Mouse (Mus musculus) ES-CJ7 (cell line): ENCODE results near the gene Tk1.
"Not testable (repeated sequence)": the region's sequence is repeated elsewhere in the genome, so short reads cannot be mapped to it uniquely, and the experiment has no call there.

Experiments used
- DNase-seq: peaks from one replicate; pipeline ENCODE4 v3.0.0; 2011; ENCODE audit warnings: low read depth, low spot score

Gene Tk1

DNA sequence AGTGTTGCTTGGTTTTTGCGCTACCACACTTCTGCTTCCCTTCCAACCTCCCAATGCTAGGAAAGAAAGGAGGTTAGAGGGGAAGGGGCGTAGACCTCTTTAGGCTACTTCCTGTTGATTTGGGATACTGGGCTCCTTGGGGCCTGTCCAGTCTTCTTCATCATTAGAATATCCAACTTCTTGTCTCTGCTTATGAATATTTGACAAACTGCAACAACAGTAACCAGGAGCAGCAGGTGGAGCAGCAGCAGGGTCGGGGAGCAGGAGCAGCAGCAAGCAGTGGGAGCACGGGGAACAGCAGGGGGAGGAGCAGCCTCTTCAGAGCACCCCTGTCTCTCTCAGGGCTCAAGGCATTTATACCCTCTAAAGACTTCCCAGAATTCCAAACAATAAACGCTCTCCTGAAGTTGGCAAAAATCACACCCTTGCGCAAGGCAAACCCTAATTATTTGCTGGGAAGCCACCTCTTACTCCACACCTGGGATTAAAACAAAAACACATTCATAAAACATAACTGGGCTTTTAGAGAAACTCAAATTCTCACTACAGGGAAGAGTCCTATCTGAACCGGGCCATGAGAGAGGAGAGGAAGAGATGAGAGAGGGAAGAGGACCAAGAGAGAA is 21.8 kb upstream of the Tk1 start:
- no peak for DNase-seq

DNA sequence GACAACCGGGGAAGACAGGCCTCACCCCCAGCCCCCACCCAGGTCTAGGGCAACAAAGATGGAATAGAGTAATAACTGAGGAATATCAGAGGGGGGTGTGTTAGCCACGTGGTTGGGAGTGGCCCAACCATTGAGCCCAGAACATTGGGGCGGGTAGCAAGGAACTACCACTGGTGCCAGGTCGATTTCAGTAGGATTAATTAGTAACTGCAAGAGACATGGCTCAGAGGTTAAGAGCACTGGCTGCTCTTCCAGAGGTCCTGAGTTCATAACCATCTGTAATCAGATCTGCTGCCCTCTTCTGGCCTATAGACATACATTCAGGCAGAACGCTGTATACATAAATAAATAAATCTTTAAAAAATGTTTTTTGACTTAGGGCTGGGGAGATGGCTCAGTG is 20.7 kb upstream of the Tk1 start:
- peak; percentile 55 for DNase-seq

DNA sequence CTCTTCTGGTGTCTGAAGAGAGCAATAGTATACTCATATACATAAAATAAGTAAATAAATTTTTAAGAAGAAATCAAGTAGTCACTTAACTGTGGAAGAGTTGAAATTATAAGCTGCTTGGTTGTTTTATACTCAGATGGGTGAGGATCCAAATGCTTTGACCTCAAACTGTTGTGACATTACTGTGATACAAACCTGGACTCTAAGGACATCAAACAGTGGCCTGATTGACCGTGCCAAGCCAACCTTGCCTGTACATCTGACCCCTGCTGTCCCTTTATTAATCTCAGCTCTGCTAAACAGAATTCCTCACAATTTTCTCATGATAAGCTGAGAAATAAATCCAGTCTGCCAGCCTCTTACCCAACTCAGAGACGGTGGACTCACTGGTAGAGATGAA is 19.8 kb upstream of the Tk1 start:
- no peak for DNase-seq

DNA sequence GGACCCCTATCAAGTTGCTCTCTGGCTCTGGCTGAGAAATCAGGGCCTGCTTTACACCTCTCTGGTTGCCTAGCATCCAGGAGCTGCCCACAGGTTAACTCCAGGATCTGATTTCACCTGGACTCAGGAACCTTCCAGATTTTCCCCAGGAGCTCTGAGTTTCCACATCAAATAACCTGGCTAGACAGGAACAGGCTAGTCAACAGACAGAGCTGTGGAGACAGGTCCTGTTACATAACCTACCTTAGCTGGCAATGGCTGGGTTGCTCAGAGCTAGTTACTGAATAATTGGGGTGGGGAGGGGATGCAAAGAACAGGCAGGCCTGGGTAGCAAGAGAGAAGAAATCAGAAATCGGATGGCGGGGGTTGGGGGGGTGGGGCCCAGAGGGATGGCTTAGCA is 19.1 kb upstream of the Tk1 start:
- no peak for DNase-seq

DNA sequence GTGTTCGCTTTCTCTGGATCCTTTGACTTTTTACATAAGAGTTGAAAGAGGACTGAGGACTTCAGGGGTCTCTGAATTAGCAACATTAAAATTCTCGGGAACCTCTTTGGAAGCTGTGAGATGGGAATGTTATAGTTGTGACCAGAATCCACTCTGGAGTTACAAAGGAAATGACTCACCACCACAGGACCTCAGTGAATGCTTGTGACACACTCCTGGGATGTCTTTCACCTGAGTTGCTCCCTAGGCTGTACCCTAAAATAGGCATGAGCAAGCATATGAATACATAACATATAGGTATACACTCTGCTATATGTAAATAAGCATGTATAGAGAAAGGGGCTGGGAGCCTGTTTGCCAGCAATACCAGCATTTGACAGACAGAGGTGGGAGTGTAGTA is 17.5 kb upstream of the Tk1 start:
- DNase-seq: no peak

DNA sequence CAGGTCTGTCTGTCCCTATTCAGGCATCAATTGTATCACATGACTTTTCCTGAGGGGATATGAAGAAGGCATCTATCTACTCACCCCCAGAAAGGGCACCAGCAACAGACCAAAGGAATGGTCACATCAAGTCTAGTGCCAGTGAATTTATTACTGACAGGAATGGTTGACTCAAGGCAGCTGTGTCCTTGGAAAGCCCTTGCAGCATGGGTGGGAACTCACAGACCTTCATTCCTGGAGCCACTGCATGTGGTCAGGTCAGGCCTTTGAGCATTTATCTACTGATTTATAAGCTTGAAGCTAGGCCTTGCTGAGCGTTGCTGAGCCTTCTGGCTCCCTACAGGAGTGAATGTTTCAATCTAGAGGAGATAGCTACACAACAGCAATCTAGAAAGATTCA is 15.0 kb upstream of the Tk1 start:
- no peak for DNase-seq

DNA sequence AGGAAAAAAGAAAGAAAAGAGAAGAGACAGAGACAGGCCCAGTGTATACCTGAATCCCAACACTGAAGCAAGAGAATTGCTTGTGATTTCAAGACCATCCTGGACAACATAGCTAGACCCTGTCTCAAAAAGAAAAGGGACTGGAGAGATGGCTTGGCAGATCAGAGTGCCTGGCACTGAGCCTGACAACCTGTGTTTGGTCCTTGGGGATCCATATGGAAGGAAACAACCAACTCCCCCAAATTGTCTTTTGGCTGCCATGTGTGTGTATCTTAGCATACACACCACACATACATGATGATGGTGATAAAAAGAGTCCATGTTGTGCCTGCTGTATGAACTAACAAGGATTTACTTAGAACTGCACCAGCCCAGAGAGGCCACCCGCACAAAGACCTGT is 13.1 kb upstream of the Tk1 start:
- no peak for DNase-seq

DNA sequence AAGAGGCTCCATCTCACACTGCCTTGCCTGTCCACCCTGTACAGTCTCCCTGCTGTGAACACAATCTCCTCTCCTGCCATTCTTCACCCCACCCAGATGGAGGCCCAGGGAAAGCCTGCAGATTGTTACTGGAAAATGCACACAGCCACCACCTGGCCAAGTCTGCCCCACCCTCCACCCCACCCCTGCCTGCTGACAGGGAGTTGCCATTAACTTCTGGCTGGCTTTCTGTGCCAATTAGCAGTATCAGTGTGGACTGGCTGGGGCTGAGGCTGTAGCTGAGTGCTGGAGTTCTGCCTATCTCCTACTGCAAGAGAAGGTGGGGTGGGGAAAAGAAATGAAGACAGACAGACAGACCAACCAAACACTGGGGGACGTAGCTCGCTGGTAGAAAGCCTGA is 12.7 kb upstream of the Tk1 start:
- DNase-seq: peak; percentile 58

DNA sequence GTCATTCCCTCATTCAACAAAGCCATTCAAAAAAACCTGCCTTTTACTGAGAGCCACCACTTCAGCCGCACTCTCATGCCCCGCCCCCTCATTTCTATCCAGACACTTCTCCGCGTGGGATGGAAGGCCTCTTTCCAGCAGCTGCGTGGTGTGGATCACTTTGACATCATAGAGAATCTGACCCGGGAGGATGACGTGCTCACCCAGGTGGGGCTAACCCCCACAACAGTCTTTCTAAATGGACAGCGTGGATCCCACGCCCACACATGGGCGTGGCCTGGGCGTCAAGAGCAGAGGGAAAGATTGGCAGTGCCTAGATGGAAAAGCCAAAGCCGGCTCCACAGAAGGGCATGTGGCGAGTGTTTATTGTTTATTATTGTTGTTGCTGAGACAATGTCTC is 10.4 kb upstream of the Tk1 start:
- peak; percentile 88 for DNase-seq

DNA sequence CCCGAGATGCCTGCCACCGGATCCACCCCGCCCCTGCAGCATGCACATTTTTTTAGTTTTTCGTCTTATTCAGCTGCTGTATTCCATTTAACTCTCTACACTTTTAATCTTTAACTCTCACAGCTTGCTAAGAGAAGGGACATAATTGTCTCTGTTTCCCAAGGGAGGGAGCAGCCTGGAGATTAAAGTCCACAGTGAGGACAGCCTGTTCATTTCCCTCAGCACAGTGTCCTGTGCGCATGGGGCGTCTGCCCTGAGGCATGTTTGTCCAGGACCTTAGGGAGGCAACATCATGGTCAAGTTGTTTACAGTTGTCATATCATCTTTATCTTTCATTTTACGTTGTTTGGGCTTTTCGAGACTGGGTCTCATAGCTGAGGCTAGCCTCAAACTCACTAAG is 8.2 kb upstream of the Tk1 start:
- no peak for DNase-seq

DNA sequence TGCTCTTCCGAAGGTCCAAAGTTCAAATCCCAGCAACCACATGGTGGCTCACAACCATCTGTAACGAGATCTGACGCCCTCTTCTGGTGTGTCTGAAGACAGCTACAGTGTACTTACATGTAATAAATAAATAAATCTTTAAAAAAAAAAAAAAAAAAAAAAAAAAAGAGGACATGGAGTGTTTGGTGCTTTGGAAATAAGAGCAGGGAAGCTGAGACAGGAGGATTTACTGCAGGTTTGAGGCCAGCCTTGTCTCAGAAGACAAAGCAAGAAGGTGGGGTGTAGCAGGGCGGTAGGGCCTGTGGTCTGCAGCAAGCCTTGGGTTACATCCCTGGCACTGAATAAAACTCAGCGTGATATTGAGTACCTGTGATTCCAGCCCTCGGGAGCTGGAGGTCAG is 7.6 kb upstream of the Tk1 start:
- DNase-seq: not testable (repeated sequence)

DNA sequence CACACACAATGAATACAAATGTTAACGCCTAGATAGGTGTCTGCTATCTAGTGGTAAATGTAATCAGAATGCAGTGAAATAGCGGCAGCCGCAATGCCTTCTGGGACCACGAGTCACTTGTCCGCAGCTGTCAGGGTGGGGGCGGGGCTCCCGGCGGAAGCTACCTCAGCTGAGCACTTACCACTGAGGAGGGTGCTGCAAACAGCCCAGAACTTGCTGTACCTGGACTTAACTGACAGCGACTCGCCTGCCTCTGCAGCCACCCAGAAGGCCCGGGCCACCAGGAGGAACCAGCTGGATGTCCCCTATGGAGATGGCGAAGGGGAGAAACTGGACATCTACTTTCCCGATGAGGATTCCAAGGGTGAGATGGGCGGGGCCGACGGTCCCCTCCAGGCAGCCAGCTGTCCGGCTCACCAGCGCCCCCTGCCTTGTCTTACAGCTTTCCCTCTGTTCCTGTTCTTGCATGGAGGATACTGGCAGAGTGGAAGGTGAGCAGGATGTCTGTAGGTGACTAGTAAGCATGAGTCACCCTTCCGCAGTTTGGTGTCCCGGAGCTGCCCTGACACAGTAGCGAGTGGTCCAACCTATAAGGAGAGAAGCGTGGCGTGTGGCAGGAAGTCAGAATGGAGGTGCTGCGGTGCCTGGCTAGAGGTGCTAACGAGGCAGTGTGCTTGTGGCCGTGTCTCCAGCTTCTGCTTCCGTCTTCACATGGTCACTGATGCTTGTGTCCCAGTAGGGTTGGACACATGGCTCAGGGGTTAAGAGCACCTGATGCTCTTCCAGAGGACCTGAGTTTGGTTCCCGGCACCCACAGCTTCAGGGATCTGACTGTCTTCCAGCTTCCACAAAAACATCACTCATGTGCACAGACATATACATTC is 6.4 kb upstream of the Tk1 start:
- peak; percentile 94 for DNase-seq

DNA sequence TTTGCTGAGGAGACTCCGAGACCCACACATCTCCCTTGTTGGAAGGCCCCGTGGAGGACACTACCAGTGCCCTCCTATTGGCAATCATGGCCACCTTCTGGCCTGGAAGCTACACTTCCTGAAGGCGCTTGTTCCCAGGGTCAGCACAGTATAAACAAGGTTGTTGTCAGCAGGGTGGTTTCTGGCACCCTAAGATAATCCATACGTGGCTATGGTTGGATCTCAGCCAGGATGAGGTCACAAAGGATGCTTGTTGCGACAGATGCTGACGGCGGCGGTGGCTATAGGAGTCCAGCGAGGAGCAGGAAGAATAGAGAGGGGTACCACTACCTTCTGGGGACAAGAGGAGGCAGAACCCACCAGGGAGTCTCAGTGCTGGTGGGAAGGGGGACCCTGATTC is 4.5 kb upstream of the Tk1 start:
- DNase-seq: no peak

DNA sequence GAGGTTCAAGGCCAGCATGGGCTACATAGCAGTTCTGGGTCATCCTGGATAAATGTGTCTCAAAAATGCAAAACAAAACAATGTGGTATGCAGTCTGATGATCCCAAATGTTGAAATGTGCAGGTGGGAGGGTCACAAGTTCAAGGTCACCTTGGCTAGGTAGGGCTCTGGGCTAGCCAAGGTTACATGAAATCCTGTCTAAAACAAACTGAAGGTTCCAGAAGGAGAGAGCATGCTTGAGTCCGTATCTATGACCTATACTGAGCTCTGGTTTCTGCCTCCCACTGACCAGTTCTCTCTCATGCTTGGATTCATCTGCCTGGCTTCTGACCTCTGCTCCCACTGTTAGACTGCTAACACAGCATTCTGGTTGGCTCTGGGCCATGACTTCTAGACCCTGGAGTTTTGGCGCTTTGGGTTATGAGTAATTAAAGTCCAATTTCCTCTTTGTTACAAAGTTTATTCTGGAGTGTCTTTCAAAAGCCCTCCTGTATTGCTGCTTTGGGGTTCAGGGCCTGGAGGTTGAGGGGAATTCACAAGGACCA is 3.9 kb upstream of the Tk1 start:
- DNase-seq: no peak

DNA sequence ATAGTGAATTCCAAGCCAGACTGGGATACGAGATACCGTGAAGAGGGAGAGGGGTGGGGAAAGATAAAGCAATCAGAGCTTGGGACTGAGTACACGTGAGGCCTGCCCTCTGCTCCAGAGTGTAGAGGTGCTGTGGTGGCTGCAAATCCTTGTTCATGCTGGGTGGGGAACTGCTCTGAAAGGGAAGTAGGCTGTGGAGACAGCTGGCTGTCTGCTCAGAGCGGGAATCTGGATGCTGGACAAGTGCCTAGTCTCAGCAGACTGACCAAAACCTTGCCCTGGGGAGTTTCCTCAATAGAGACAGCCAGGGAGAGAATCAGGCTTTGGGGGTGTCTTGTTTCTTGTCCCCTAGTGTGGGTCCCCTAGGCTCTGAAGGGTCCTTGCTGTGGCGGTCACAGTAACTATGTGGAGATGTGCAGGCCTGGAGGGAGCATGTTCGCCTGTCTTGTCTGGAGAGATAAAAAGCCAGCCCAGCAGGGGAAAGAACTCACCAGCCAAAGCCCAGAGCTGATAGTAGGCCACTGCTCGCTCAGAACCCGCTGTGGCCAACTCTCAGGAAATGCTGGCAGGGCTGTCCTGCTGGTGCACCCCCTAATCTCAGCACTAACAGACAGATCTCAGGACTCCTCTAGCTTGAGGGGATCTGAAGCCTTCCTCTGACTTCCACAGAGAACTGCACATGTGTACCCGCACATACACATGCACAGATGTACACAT is 3.2 kb upstream of the Tk1 start:
- no peak for DNase-seq

DNA sequence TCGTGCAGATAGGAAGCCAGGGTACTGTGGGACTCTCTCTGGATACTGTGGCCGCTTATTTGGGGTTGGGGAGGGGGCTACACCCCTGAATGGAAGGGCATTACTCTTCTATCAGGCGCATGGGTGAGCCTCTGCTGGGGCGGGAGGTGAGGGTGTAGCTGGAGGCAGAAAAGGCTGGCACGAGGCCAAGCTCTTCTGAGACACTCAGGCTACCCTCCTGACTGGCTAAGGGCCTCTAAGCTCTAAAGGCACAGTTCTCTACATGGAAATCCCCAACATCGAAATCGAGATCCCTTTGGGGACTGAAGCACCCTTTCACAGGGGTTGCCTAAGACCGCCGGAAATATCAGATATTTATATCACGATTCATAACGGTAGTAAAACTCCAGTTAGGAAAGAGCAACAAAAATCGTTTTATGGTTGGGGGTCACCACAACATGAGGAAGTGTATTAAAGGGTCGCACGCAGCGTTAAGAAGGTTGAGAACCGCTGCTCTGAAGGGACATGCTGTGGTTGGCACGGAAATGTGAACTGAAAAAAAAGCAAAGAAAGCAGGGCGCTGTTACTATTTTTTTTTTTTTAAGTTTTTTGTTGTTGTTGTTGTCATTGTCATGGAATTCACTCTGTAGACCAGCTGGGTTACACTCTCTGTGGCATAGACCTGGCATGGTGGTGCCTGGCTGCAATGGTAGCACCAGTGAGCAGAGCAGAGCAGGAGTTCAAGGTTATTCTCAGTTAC is 2.4 kb upstream of the Tk1 start:
- DNase-seq: no peak

DNA sequence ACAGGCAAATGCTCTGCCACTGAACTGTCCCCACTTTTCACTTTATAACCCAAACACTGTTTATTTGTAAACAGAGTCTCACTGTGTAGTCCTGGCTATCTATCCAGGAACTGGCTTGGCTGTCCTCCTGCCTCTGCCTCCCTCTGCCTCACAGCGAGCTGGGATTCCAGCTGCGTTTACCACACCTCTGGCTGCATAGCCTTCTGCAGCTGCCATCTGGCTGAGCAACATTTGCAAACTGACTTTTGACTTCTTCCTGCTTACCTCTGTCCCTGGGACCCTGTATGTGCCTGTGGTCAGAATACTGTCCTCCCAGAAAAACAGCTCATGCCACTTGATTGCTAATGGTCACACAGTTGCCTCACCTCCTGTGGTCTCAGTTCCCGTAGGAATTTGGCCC is 1.5 kb upstream of the Tk1 start:
- DNase-seq: no peak

DNA sequence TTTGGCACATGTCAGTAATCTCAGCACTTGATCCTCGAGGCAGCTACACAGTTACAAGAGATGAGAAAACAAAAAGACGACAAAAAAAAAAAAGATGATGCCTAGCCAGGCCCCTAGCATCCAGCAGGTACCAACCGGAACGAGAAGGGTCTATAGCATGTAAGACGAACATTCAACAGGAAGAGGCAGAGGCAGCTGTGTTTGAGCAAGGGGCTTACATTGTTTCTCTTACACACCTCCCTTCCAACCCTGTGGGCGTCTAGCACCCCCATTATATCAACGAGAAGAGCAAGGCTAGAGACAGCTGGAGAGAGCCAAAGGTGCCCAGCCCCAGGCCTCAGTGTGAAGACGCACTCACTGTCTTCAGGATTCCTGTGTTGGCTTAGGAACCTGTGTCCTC is 1.0 kb upstream of the Tk1 start:
- DNase-seq: no peak

DNA sequence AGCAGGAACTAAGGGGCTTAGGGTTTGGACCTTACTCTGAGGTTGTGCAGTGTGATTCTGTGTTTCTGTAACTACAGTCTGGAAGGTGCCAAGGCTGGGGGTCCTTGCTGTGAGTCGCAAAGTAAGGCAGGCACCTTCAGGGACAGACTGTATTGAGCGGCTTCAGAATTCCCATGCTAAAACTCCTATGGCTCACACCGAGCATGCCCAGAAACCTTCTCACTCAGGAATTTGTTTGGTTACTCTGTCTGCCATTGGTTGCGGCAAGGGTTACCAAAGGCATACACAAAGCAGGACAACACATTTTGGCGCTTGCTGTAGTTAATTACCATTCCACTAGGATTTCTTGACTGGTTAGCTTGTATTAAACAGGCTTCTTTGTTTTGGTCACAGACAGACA is 272 bp upstream of the Tk1 start:
- peak; percentile 74 for DNase-seq

DNA sequence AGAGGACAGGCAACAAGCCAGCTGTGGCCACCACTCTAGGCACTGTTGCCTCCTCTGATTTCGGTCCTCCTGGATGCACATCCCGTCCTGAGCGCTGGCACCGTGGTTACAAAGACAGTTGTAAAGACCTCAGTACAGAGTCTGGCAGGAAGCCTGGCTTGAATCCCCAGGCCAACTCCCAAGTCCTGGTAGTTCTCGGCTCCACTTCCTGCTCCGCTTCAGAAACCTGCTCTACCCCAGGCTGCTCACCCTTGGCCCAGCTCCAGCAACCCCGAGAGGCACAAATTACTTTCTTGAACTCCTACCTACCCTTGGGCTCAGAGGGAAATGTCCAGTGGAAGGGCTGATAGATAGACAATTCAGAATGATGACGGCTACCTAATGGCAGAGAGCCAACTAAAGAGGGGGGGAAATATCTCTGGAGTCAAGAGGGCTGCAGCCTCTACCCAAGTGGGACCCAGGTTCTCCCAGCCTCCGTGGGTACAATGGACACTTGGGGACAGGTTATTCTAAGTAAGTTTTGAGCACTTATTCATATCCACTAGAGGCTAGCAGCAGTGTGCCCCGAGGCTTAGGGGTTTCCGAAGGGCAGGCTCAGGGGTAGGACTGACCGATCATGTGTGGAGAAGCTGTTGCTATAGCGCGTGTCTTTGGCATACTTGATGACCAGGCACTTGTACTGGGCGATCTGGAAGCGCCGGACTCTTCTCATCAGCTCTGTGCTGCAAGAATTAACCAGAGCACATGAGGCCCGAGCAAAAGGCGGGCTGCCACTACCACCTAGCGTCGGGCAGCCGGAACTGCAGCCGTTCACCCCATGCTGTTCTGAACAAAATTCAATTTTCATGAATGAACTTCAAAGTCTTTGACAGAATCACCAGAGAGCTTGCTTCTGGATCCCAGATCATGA is 1.6 kb downstream of the Tk1 start:
- DNase-seq: peak; percentile 75

DNA sequence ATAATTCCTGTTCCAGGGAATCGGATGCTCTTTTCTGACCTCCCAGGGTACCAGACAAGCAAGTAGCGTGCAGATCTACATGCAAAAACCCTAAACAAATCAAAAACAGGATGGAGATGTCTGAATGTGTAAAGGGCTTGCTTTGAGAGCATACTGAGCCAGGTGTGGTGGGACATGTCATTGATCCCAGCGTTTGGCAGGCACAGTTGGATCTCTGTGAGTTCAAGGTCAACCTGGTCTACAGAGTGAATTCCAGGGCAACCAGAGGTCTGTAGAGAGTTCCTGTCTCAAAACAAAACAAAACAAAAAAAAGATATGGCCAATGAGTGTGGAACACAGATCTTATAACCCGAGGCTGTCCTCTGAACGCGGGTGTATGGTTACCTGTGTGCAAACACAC is 2.5 kb downstream of the Tk1 start:
- peak; percentile 54 for DNase-seq
